Mouse (Mus musculus): ENCODE measurements at regions not wholly inside any gene's neighbourhood (a gene's known extent, or its start where the extent isn't known, plus 50 kb on each side); places are given as distances from the start of the nearest gene placed in this dataset.
"Not testable (repeated sequence)": the region's sequence is repeated elsewhere in the genome, so short reads cannot be mapped to it uniquely, and the experiment has no call there.

GRCm38 (mm10) chr2:85280580-85280979 is 58.5 kb downstream of the Olfr987 start:
- DNase-seq (ENCODE audit: extremely low spot score in 1 of 2, low spot score in 2 of 2) = no peak
- intact Hi-C loops (cut with DNase I) = loop anchor here (10.0 kb wide), 2 partner anchors 134 to 284 kb away; partner anchors contain the start of gene Olfr993

GRCm38 (mm10) chr2:85278128-85278527 is 61.0 kb downstream of the Olfr987 start:
- no peak for DNase-seq (ENCODE audit: extremely low spot score in 1 of 2, low spot score in 2 of 2)
- intact Hi-C loops (cut with DNase I) = no loop called here

GRCm38 (mm10) chr2:85277433-85277832 is 61.7 kb downstream of the Olfr987 start:
- intact Hi-C loops (cut with DNase I) = no loop called here
- DNase-seq (ENCODE audit: extremely low spot score in 1 of 2, low spot score in 2 of 2) = no peak

- intact Hi-C loops (cut with DNase I) = not testable (repeated sequence)
- peak in 1 of 2 experiments; percentile 44 for DNase-seq (ENCODE audit: extremely low spot score in 1 of 2, low spot score in 2 of 2)
Measured at GRCm38 (mm10) chr2:85266813-85267212, 69.8 kb upstream of the Lrrc55 start.

GRCm38 (mm10) chr2:85265667-85266066 is 68.7 kb upstream of the Lrrc55 start:
- intact Hi-C loops (cut with DNase I) = no loop called here
- DNase-seq (ENCODE audit: extremely low spot score in 1 of 2, low spot score in 2 of 2) = peak in 1 of 2 experiments; percentile 43

GRCm38 (mm10) chr2:85265037-85265524 is 68.1 kb upstream of the Lrrc55 start:
- intact Hi-C loops (cut with DNase I) = no loop called here
- no peak for DNase-seq (ENCODE audit: extremely low spot score in 1 of 2, low spot score in 2 of 2)

GRCm38 (mm10) chr2:85257356-85257755 is 60.4 kb upstream of the Lrrc55 start:
- intact Hi-C loops (cut with DNase I) = no loop called here
- DNase-seq (ENCODE audit: extremely low spot score in 1 of 2, low spot score in 2 of 2) = no peak

GRCm38 (mm10) chr2:85255610-85256009 is 58.6 kb upstream of the Lrrc55 start:
- DNase-seq (ENCODE audit: extremely low spot score in 1 of 2, low spot score in 2 of 2) = no peak
- intact Hi-C loops (cut with DNase I) = no loop called here

GRCm38 (mm10) chr2:85252343-85253285 is 55.6 kb upstream of the Lrrc55 start:
- intact Hi-C loops (cut with DNase I) = no loop called here
- DNase-seq (ENCODE audit: extremely low spot score in 1 of 2, low spot score in 2 of 2) = peak in 1 of 2 experiments; percentile 30

- intact Hi-C loops (cut with DNase I) = no loop called here
- peak in 1 of 2 experiments; percentile 69 for DNase-seq (ENCODE audit: extremely low spot score in 1 of 2, low spot score in 2 of 2)
Measured at GRCm38 (mm10) chr2:85250026-85250560, 53.1 kb upstream of the Lrrc55 start.

Measured in left cerebral cortex, postnatal 10 days (tissue).